Mouse (Mus musculus): ENCODE measurements around the gene Gm12184. TPM values are rescaled to one million over a fixed set of nuclear protein-coding genes. Genes with fewer than 3 reads are reported as not detected.

Gene Gm12184
- polyA plus RNA-seq, 1 experiment from 2014 or later: 3.0 TPM

DNA sequence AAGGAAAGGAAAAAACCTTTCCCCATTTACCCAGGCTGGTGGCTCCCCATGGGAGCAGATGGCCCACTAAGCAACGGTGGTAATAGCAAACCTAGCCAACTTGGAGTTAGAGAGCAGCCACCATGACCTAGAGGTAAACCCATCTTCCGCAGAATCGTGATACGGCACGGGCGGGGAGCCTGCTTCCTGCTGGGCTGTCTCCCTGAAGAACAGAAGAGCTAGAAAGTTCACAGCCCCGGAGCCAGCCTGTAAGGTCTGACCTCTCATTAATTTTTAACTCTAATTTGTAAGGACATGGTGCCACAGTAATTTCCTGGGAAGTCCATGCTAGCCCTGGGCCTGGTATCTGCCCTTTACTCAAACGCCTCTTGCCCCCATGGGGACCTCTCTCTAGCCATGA, 35.5 kb downstream of the Gm12184 start:
- no peaks in the 10 kb centered on the region for H3K4me1 ChIP-seq (ENCODE audit: control insufficient read depth, insufficient read depth, low read length)
- H3K36me3 ChIP-seq (ENCODE audit: control insufficient read depth, insufficient read depth, low read length): no peaks in the 10 kb centered on the region
- H3K27me3 ChIP-seq (ENCODE audit: control insufficient read depth, insufficient read depth, low read length): no peaks in the 10 kb centered on the region
- H3K4me3 ChIP-seq (ENCODE audit: low read depth, low read length): no peak overlapping the region
- no peaks in the 10 kb centered on the region for H3K9me3 ChIP-seq (ENCODE audit: control insufficient read depth, low read length)
- ATAC-seq (ENCODE audit: low read depth): no peak
- H3K4me2 ChIP-seq (ENCODE audit: low read depth, low read length): no peak overlapping the region
- H3K9ac ChIP-seq (replicated peaks; ENCODE audit: low read depth, low read length): no peak overlapping the region
- 44% methylated on average over 8 of the region's 8 CpGs for WGBS
- no peak overlapping the region for H3K27ac ChIP-seq (ENCODE audit: low read depth, low read length)

DNA sequence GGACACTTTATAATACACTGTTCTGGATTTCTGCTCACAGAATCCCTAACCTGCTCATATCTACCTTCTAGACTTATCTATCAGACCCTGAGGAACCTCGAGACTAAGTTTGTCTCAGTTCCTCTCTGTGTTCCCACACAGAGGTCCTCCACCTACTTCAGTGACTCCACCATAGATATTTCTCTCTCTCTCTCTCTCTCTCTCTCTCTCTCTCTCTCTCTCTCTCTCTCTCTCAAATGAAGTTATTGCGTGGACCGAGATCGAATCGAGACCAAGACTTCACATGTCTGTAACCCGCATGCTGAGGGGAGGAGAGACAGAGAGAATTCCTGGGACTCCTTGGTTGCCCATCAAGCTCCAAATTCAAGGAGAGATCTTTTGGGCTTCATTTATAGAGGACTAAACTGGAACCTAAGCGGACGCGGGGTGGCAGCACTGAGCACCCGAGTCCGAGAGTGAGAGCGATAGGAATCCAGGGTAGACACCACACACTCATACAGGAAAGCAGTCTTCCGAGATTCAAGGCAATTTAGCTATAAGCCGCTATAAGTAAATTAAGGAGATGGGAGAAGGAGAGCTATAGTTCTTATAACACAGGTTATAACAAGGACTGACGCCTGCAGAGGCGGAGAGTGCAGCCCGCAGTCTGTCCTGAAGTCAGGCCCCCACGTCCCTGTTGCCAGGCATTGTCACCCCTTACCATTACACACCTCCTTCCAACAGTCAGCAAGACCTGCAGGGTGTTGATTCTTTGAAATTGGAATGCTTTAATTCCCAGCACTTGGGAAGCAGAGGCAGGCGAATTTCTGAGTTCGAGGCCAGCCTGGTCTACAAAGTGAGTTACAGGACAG, 36.3 kb downstream of the Gm12184 start:
- H3K9ac ChIP-seq (replicated peaks; ENCODE audit: low read depth, low read length): no peak overlapping the region
- WGBS: 19% methylated on average over 20 of the region's 20 CpGs
- H3K27me3 ChIP-seq (ENCODE audit: control insufficient read depth, insufficient read depth, low read length): no peaks in the 10 kb centered on the region
- H3K27ac ChIP-seq (ENCODE audit: low read depth, low read length): no peak overlapping the region
- peak overlapping the region; percentile 39 for H3K4me2 ChIP-seq (ENCODE audit: low read depth, low read length)
- H3K4me1 ChIP-seq (ENCODE audit: control insufficient read depth, insufficient read depth, low read length): no peaks in the 10 kb centered on the region
- ATAC-seq (ENCODE audit: low read depth): peak; percentile 49; the same call in 1 of the 2 replicates
- no peaks in the 10 kb centered on the region for H3K36me3 ChIP-seq (ENCODE audit: control insufficient read depth, insufficient read depth, low read length)
- H3K9me3 ChIP-seq (ENCODE audit: control insufficient read depth, low read length): no peaks in the 10 kb centered on the region
- no peak overlapping the region for H3K4me3 ChIP-seq (ENCODE audit: low read depth, low read length)

DNA sequence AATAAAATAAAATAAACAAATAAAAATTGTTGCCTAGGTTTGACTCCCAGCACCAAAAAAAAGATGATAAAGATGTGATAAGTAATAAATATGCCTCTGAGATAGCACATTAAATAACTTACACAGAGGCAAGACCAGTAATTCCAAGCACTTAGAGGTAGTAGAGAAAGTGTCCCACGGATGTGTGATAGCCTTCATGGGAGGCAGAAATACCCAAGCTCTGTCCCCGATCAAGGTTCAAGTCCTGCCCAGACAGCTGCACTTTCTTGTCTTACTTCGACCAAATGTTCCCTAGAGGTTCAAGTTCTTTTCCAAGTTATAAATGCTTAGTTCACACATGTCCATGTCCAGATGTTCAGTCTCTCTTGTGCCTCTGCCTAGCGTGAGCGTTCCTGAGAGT, 37.2 kb downstream of the Gm12184 start:
- Histone ChIP-seq H3K36me3 (ENCODE audit: control insufficient read depth, insufficient read depth, low read length) (no peaks in the 10 kb centered on the region), H3K27ac (ENCODE audit: low read depth, low read length) (no peak overlapping the region), H3K9ac (replicated peaks; ENCODE audit: low read depth, low read length) (no peak overlapping the region), H3K27me3 (ENCODE audit: control insufficient read depth, insufficient read depth, low read length) (no peaks in the 10 kb centered on the region), H3K4me3 (ENCODE audit: low read depth, low read length) (no peak overlapping the region), H3K9me3 (ENCODE audit: control insufficient read depth, low read length) (no peaks in the 10 kb centered on the region), H3K4me2 (ENCODE audit: low read depth, low read length) (no peak overlapping the region), H3K4me1 (ENCODE audit: control insufficient read depth, insufficient read depth, low read length) (no peaks in the 10 kb centered on the region)
- WGBS: 86% methylated on average over 5 of the region's 5 CpGs
- no peak for ATAC-seq (ENCODE audit: low read depth)

DNA sequence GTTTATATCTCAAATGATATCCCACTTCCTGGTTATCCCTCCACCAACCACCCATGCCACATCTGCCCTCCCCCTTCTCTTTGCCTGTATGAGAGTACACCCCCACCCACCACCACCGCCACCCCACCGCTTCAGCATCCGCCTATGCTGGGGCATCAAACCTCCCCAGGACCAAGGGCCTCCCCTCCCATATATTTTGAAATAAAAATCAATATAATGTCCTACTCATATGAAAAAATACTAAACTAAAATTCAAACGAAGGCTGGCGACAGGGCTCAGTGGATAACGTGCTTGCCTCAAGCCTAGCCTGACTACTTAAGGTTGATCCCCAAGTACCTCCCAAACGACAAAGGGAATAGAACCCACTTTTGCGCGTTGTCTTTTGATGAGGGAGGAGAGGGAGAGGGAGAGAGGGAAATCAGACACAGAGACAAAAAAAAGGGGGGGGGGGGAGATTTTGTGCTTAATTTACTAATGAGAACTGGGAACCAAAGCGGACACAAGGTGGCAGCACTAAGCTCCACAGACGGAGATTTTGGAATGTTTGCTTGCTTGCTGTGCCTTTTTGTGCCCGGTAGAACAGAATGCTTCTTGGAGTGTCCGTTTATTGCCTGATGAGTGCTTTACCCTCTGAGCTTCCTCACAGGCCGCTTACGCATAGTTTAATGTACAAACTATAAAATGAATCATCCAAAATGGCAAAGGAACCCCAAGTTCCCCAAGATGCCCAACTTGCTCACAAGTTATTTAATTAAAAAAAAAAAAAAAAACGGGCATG, 38.0 kb downstream of the Gm12184 start:
- WGBS: 10% methylated on average over 16 of the region's 16 CpGs
- peak; percentile 86 for ATAC-seq (ENCODE audit: low read depth)
- no peaks in the 10 kb centered on the region for H3K36me3 ChIP-seq (ENCODE audit: control insufficient read depth, insufficient read depth, low read length)
- H3K4me2 ChIP-seq (ENCODE audit: low read depth, low read length): peak overlapping the region; percentile 56
- H3K27ac ChIP-seq (ENCODE audit: low read depth, low read length): no peak overlapping the region
- peak overlapping the region; percentile 44; the same call in 1 of the 2 replicates for H3K9ac ChIP-seq (replicated peaks; ENCODE audit: low read depth, low read length)
- H3K4me3 ChIP-seq (ENCODE audit: low read depth, low read length): peak overlapping the region; percentile 33
- no peaks in the 10 kb centered on the region for H3K9me3 ChIP-seq (ENCODE audit: control insufficient read depth, low read length)
- no peaks in the 10 kb centered on the region for H3K4me1 ChIP-seq (ENCODE audit: control insufficient read depth, insufficient read depth, low read length)
- H3K27me3 ChIP-seq (ENCODE audit: control insufficient read depth, insufficient read depth, low read length): no peaks in the 10 kb centered on the region

DNA sequence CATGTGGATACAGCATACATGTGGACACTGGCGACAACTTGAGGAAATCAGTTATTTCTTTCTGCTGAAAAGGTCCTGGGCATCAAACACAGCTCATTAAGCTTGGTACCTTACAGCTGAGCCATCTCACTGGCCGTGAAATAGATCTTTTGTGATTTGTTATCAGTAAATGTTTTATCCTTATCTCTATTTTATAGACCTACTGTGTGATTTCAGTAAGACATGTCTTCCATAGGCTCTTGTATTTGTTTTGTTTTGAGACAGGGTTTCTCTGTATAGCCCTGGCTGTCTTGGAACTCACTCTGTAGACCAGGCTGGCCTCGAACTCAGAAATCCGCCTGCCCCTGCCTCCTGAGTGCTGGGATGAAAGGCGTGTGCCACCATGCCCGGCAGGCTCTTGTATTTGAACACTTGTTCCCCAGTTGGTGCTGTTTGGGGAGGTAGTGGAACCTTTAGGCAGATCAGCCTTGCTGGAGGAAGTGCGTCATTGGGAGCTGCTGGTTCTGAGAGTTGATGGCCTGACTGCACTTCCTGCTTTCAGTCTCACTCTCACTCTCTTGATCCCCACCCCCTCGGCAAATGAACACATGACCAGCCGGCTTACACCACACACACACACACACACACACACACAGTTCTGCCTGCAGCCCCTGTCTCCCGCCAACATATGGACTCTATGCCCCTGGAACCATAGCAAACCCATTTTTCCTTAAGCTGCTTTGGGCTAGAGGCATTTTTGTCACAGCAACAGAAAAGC, 38.8 kb downstream of the Gm12184 start:
- Histone ChIP-seq H3K4me3 (ENCODE audit: low read depth, low read length) (peak overlapping the region; percentile 33), H3K9me3 (ENCODE audit: control insufficient read depth, low read length) (no peaks in the 10 kb centered on the region), H3K27ac (ENCODE audit: low read depth, low read length) (no peak overlapping the region), H3K36me3 (ENCODE audit: control insufficient read depth, insufficient read depth, low read length) (no peaks in the 10 kb centered on the region), H3K27me3 (ENCODE audit: control insufficient read depth, insufficient read depth, low read length) (no peaks in the 10 kb centered on the region), H3K4me1 (ENCODE audit: control insufficient read depth, insufficient read depth, low read length) (no peaks in the 10 kb centered on the region), H3K9ac (replicated peaks; ENCODE audit: low read depth, low read length) (no peak overlapping the region; the same call in 1 of the 2 replicates), H3K4me2 (ENCODE audit: low read depth, low read length) (peak overlapping the region; percentile 56)
- ATAC-seq (ENCODE audit: low read depth): peak; percentile 78
- 55% methylated on average over 10 of the region's 10 CpGs for WGBS

DNA sequence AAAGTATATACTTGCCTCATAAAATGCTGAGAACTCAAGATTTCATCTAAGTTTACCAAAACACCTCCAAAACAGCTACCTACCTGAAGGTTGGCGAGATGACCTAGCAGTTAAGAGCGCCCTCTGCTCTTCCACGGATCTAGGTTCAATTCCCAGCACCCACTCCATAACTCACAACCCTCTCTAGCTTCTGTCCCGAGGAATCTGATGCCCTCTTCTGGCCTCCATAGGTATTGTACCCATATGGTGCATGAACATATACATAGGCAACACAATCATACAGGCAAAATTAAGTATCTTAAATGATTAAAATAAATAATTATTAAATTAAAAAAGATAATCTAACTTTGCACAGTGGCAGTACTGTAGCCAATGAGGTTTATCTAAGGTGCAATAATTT, 44.2 kb downstream of the Gm12184 start:
- no peaks in the 10 kb centered on the region for H3K27me3 ChIP-seq (ENCODE audit: control insufficient read depth, insufficient read depth, low read length)
- 93% methylated on average over 4 of the region's 4 CpGs for WGBS

DNA sequence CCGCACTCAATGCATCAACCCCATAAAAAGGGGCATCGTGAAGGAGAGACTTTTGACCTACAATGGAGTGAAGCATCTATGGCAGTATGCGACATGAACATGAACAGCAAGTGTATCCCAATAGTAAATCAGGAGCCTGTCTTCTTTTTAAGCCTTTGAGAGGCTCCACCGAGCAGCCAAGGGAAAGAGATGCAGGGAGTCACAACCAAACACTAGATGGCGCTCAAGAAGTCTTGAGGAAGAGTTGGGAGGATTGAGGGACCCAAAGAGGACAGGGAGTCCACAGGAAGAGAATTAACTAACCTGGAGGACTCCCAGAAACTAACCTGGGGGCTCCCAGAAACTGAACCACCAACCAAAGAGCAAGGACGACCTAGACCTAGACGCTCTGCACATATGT, 47.0 kb downstream of the Gm12184 start:
- ATAC-seq (ENCODE audit: low read depth): no peak
- Histone ChIP-seq H3K9me3 (ENCODE audit: control insufficient read depth, low read length) (no peaks in the 10 kb centered on the region), H3K4me1 (ENCODE audit: control insufficient read depth, insufficient read depth, low read length) (no peaks in the 10 kb centered on the region), H3K27me3 (ENCODE audit: control insufficient read depth, insufficient read depth, low read length) (no peaks in the 10 kb centered on the region), H3K36me3 (ENCODE audit: control insufficient read depth, insufficient read depth, low read length) (no peaks in the 10 kb centered on the region), H3K4me3 (ENCODE audit: low read depth, low read length) (no peak overlapping the region), H3K9ac (replicated peaks; ENCODE audit: low read depth, low read length) (no peak overlapping the region), H3K4me2 (ENCODE audit: low read depth, low read length) (no peak overlapping the region), H3K27ac (ENCODE audit: low read depth, low read length) (no peak overlapping the region)
- 33% methylated on average over 7 of the region's 7 CpGs for whole genome bisulfite sequencing

More for the DNA sequence above, 44.2 kb downstream of the Gm12184 start:
- no peaks in the 10 kb centered on the region for H3K9me3 ChIP-seq (ENCODE audit: control insufficient read depth, low read length)
- no peaks in the 10 kb centered on the region for H3K36me3 ChIP-seq (ENCODE audit: control insufficient read depth, insufficient read depth, low read length)
- no peak overlapping the region for H3K27ac ChIP-seq (ENCODE audit: low read depth, low read length)
- H3K4me1 ChIP-seq (ENCODE audit: control insufficient read depth, insufficient read depth, low read length): no peaks in the 10 kb centered on the region
- no peak overlapping the region for H3K9ac ChIP-seq (replicated peaks; ENCODE audit: low read depth, low read length)
- no peak for ATAC-seq (ENCODE audit: low read depth)
- H3K4me3 ChIP-seq (ENCODE audit: low read depth, low read length): no peak overlapping the region
- H3K4me2 ChIP-seq (ENCODE audit: low read depth, low read length): no peak overlapping the region

DNA sequence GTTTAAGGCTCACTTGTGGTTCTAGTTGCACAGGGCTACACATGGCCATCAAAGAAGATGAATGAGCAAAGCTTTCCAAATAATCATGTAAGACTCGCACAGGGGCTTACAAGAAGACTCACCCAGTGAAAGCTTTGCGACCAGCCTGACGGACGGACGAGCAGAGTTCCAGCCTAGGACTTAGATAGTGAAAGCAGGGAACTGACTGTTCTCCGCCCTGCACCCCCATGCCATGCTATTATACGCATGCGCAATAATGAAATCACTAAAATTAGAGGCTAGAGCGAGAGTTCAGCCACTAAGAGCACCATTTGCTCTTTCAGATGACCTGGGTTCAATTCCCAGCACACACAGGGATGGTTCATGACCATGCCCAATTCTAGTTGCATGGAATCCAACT, 49.2 kb downstream of the Gm12184 start:
- Histone ChIP-seq H3K27me3 (ENCODE audit: control insufficient read depth, insufficient read depth, low read length) (no peaks in the 10 kb centered on the region), H3K36me3 (ENCODE audit: control insufficient read depth, insufficient read depth, low read length) (no peaks in the 10 kb centered on the region), H3K27ac (ENCODE audit: low read depth, low read length) (no peak overlapping the region), H3K4me3 (ENCODE audit: low read depth, low read length) (no peak overlapping the region), H3K9me3 (ENCODE audit: control insufficient read depth, low read length) (no peaks in the 10 kb centered on the region), H3K9ac (replicated peaks; ENCODE audit: low read depth, low read length) (no peak overlapping the region), H3K4me2 (ENCODE audit: low read depth, low read length) (no peak overlapping the region), H3K4me1 (ENCODE audit: control insufficient read depth, insufficient read depth, low read length) (no peaks in the 10 kb centered on the region)
- 90% methylated on average over 9 of the region's 9 CpGs for WGBS
- no peak for ATAC-seq (ENCODE audit: low read depth)

Data from neural tube, embryonic 14.5 days (tissue).